Mouse (Mus musculus): ENCODE measurements around the gene Slc8a3.

DNA sequence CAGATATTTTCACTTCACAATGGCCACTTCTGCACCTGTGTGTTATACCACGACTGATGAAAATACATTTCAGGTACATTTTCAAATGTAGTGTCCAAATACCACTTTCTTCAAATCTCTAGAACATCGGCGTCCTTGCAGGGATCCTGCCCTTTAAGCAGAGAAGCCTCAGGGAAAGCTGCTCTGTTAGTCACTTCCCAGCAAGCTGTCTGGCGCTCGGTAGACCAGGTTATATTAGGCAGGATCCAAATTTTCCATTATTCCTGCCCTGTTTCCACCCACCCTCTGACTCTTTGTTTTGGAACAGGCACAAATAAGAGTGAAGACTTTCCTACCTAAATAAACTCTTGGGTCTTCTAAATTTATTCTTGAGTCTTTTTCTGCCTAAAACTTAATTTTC lies 63.7 kb downstream of the Slc8a3 start:
- TF ChIP-seq EP300 (IDR thresholded peaks at IDR 0.05; ENCODE audit: low read depth in 1 of 2, low read length in 2 of 2): no peak
- TF ChIP-seq CTCF (IDR thresholded peaks at IDR 0.05 in 2 of 3, conservative IDR thresholded peaks at IDR 0.05 in 1 of 3; ENCODE audit: control insufficient read depth in 1 of 3, insufficient read depth in 1 of 3, low read depth in 2 of 3, low read length in 3 of 3, poor library complexity in 1 of 3, severe bottlenecking in 1 of 3): no peak
